Mouse (Mus musculus) myocyte (in vitro differentiated cells): ENCODE measurements at regions not wholly inside any gene's neighbourhood (a gene's known extent, or its start where the extent isn't known, plus 50 kb on each side); places are given as distances from the start of the nearest gene placed in this dataset.

Experiments
- H3K27me3 ChIP-seq: one replicate; pipeline ENCODE4 v1.6.1; 2011; ENCODE audit not compliant: control insufficient read depth, insufficient read depth, insufficient read length
- H3K36me3 ChIP-seq: one replicate; pipeline ENCODE4 v1.6.1; 2011; ENCODE audit not compliant: control insufficient read depth, insufficient read depth
- H3K4me2 ChIP-seq: one replicate; pipeline ENCODE4 v1.6.1; 2011; ENCODE audit warnings: low read depth, control low read depth
- H3K4me3 ChIP-seq: one replicate; pipeline ENCODE4 v1.5.1; 2011; ENCODE audit warnings: mild to moderate bottlenecking, control low read depth, moderate library complexity
- H3K79me2 ChIP-seq: one replicate; pipeline ENCODE4 v1.6.1; 2011; ENCODE audit not compliant: control insufficient read depth, insufficient read depth
- H3ac ChIP-seq: one replicate; pipeline ENCODE4 v1.6.1; 2011; ENCODE audit not compliant: control insufficient read depth, insufficient read length
- CEBPB ChIP-seq: IDR thresholded peaks from 2 replicates; pipeline ENCODE4 v1.6.1; 2011; ENCODE audit warnings: mild to moderate bottlenecking, moderate library complexity; ENCODE audit not compliant: poor library complexity, insufficient read depth, severe bottlenecking
- E2F4 ChIP-seq: IDR thresholded peaks from one replicate; pipeline ENCODE4 v1.6.1; 2011; ENCODE audit warnings: mild to moderate bottlenecking, control low read depth, moderate library complexity; ENCODE audit not compliant: insufficient read depth
- MAX ChIP-seq: IDR thresholded peaks from one replicate; pipeline ENCODE4 v1.6.1; 2011; ENCODE audit warnings: low read depth, mild to moderate bottlenecking, control low read depth
- MYOD1 ChIP-seq, 3 experiments: IDR thresholded peaks; one replicate each; pipeline ENCODE4 v1.6.1; 2011; ENCODE audit warnings: control low read depth in 2 of 3, low read depth in 2 of 3, mild to moderate bottlenecking in 2 of 3, moderate library complexity in 1 of 3; ENCODE audit not compliant: insufficient read length in 2 of 3, control insufficient read depth in 1 of 3
- MYOG ChIP-seq, 3 experiments: IDR thresholded peaks; one replicate each; pipeline ENCODE4 v1.6.1; 2011; ENCODE audit warnings: control low read depth in 2 of 3, low read depth in 2 of 3, mild to moderate bottlenecking in 2 of 3; ENCODE audit not compliant: insufficient read length in 2 of 3, control insufficient read depth in 1 of 3, insufficient read depth in 1 of 3
- POLR2A ChIP-seq: IDR thresholded peaks from one replicate; pipeline ENCODE4 v1.6.1; 2011; ENCODE audit warnings: low read depth, mild to moderate bottlenecking, control low read depth, moderate library complexity; ENCODE audit not compliant: insufficient read length
- POLR2AphosphoS2 ChIP-seq: IDR thresholded peaks from one replicate; pipeline ENCODE4 v1.6.1; 2011; ENCODE audit warnings: low read depth, control low read depth; ENCODE audit not compliant: insufficient read length
- REST ChIP-seq: IDR thresholded peaks from one replicate; pipeline ENCODE4 v1.6.1; 2011; ENCODE audit warnings: mild to moderate bottlenecking, control low read depth, moderate library complexity; ENCODE audit not compliant: insufficient read depth, insufficient read length
- SRF ChIP-seq: IDR thresholded peaks from one replicate; pipeline ENCODE4 v1.6.1; 2011; ENCODE audit warnings: low read depth; ENCODE audit not compliant: control insufficient read depth, insufficient read length
- TCF12 ChIP-seq: IDR thresholded peaks from one replicate; pipeline ENCODE4 v1.6.1; 2011; ENCODE audit warnings: mild to moderate bottlenecking, control low read depth; ENCODE audit not compliant: poor library complexity, insufficient read depth, severe bottlenecking
- TCF3 ChIP-seq: IDR thresholded peaks from one replicate; pipeline ENCODE4 v1.6.1; 2011; ENCODE audit warnings: low read depth, control low read depth; ENCODE audit not compliant: insufficient read length
- USF1 ChIP-seq: IDR thresholded peaks from one replicate; pipeline ENCODE4 v1.6.1; 2011; ENCODE audit warnings: low read depth, mild to moderate bottlenecking, control low read depth, moderate library complexity

GRCm38 (mm10) chr10:44636061-44636460 is 107.8 kb upstream of the Prdm1 start:
- H3K36me3 ChIP-seq: no peaks in the 10 kb centered on the region
- no peaks in the 10 kb centered on the region for H3K27me3 ChIP-seq
- H3K79me2 ChIP-seq: no peaks in the 10 kb centered on the region
- no peak overlapping the region for H3ac ChIP-seq
- no peak overlapping the region for H3K4me2 ChIP-seq
- H3K4me3 ChIP-seq: no peak overlapping the region
- TF ChIP-seq CEBPB: no peak
- no peak for TF ChIP-seq USF1
- TF ChIP-seq REST: no peak
- TF ChIP-seq MYOG (IDR thresholded peaks at IDR 0.05; ENCODE audit: control insufficient read depth in 1 of 3, insufficient read depth in 1 of 3, insufficient read length in 2 of 3, low read depth in 2 of 3): no peak

GRCm38 (mm10) chr10:44631584-44631983 is 103.3 kb upstream of the Prdm1 start:
- no peaks in the 10 kb centered on the region for H3K79me2 ChIP-seq
- no peaks in the 10 kb centered on the region for H3K36me3 ChIP-seq
- no peak overlapping the region for H3K4me3 ChIP-seq
- TF ChIP-seq MYOD1 (IDR thresholded peaks at IDR 0.05; ENCODE audit: control insufficient read depth in 1 of 3, insufficient read length in 2 of 3, low read depth in 2 of 3) (no peak), USF1 (no peak), REST (no peak), MYOG (IDR thresholded peaks at IDR 0.05; ENCODE audit: control insufficient read depth in 1 of 3, insufficient read depth in 1 of 3, insufficient read length in 2 of 3, low read depth in 2 of 3) (no peak), CEBPB (no peak), POLR2AphosphoS2 (no peak), MAX (no peak), E2F4 (no peak)
- no peak overlapping the region for H3ac ChIP-seq
- no peaks in the 10 kb centered on the region for H3K27me3 ChIP-seq
- H3K4me2 ChIP-seq: no peak overlapping the region

- no peak overlapping the region for H3K4me3 ChIP-seq
- H3ac ChIP-seq: no peak overlapping the region
- H3K4me2 ChIP-seq: no peak overlapping the region
- H3K36me3 ChIP-seq: no peaks in the 10 kb centered on the region
- H3K27me3 ChIP-seq: no peaks in the 10 kb centered on the region
- no peak for TF ChIP-seq MYOD1 (IDR thresholded peaks at IDR 0.05; ENCODE audit: control insufficient read depth in 1 of 3, insufficient read length in 2 of 3, low read depth in 2 of 3)
- no peak for TF ChIP-seq USF1
- no peak for TF ChIP-seq REST
- TF ChIP-seq SRF: no peak
- H3K79me2 ChIP-seq: no peaks in the 10 kb centered on the region
These were observed 102.2 kb upstream of the Prdm1 start for GRCm38 (mm10) chr10:44630485-44630884.

GRCm38 (mm10) chr10:44628387-44628786 is 100.1 kb upstream of the Prdm1 start:
- Histone ChIP-seq H3K79me2 (no peaks in the 10 kb centered on the region), H3ac (no peak overlapping the region), H3K4me3 (no peak overlapping the region), H3K4me2 (no peak overlapping the region), H3K36me3 (no peaks in the 10 kb centered on the region), H3K27me3 (no peaks in the 10 kb centered on the region)
- no peak for TF ChIP-seq REST
- no peak for TF ChIP-seq MYOD1 (IDR thresholded peaks at IDR 0.05; ENCODE audit: control insufficient read depth in 1 of 3, insufficient read length in 2 of 3, low read depth in 2 of 3)
- TF ChIP-seq POLR2A: no peak
- TF ChIP-seq CEBPB: no peak
- TF ChIP-seq MAX: no peak
- TF ChIP-seq MYOG (IDR thresholded peaks at IDR 0.05; ENCODE audit: control insufficient read depth in 1 of 3, insufficient read depth in 1 of 3, insufficient read length in 2 of 3, low read depth in 2 of 3): no peak
- TF ChIP-seq E2F4: no peak
- no peak for TF ChIP-seq TCF12
- no peak for TF ChIP-seq SRF
- TF ChIP-seq TCF3: no peak
- TF ChIP-seq USF1: no peak
- no peak for TF ChIP-seq POLR2AphosphoS2

GRCm38 (mm10) chr10:44627431-44627830 is 99.1 kb upstream of the Prdm1 start:
- Histone ChIP-seq H3K27me3 (no peaks in the 10 kb centered on the region), H3ac (no peak overlapping the region), H3K79me2 (no peaks in the 10 kb centered on the region), H3K4me3 (no peak overlapping the region), H3K4me2 (no peak overlapping the region), H3K36me3 (no peaks in the 10 kb centered on the region)
- TF ChIP-seq SRF (no peak), MYOG (IDR thresholded peaks at IDR 0.05; ENCODE audit: control insufficient read depth in 1 of 3, insufficient read depth in 1 of 3, insufficient read length in 2 of 3, low read depth in 2 of 3) (no peak), TCF3 (no peak), MAX (no peak), POLR2A (no peak), TCF12 (no peak), E2F4 (no peak), CEBPB (no peak), REST (no peak), MYOD1 (IDR thresholded peaks at IDR 0.05; ENCODE audit: control insufficient read depth in 1 of 3, insufficient read length in 2 of 3, low read depth in 2 of 3) (no peak), USF1 (no peak), POLR2AphosphoS2 (no peak)
